Mouse (Mus musculus): ENCODE measurements around the gene Csnk1e. TPM values are rescaled to one million over a fixed set of nuclear protein-coding genes. Genes with fewer than 3 reads are reported as not detected.

Gene Csnk1e
- total RNA-seq, 2 experiments from 2014 or later, result 81.1 to 89.2 TPM

DNA sequence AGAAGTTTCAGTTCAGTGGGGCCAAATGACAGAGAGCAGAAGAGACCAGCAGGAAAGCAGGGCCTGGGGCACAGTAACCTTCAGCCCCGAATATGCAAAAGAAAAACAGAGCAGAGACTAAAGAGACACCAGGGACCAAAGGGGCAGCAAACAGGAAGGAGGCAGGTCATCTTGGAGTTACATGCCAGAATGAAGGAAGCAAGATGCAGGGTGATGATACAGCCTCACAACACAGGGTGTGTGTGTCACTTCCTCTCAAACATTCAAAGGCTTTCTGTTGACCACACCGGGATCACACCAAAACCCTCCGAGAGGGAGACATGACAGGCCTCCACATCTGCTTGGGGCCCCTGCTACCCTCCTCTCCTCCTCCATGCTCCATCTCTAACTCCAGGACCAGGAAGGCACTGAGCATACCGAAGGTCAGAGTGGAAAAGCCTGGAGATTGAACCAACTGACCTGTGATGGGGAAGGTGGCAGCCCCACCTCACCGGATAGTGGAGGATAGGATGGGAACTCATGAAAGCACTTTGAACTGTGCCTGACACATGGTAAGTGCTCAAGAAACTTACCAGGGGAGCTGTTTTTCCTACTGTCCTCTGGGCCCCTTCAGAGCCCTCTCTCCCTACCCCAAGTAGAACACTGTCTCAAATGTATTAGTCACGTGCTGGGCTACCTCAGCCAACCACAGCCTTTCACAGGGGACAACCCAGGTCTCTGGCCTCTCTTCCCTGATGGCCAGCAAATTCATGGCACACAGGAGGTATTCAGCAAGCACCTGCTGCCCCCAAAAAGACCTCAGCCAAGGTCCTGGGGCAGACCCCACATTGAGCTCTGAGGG, 55.0 kb downstream of the Csnk1e start:
- no peak for DNase-seq (ENCODE audit: low spot score in 2 of 2)

DNA sequence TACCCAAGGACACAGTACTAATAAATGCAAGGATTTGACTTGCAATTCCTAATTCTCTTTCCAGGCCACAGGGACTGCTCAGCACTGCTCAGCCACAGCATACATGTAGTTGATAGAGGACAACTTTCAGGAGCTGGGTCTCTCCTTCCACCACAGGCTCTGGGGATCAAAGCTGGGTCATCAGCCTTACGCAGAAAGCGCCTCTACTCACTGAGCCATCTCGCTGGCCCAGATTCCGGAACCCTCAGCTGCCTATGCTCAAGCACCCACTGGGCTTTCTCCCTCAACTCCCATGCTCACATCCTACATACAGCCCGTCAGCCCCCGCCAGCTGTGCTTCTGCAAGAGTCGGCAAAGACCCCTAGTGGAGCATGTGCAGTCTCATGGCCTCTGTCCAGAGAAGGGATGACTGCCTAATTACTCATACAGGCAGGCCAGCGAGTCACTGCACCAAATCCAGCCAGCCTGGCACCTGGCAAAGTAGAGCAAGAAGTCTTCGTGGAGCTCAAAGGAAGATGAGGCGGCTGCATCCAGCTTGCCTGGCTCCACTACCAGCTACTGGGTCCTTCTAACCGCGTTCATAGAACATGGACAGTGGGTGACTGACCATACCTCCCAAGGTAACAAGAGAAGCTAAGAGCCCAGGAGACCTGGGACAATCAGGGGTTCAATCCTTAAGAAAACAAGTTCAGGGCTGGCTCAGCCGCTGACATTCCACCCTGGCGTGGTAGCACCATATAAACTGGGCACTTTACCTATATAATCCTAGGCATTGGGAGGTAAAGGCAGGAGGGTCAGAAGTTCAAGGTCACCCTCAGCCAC, 55.9 kb downstream of the Csnk1e start:
- DNase-seq (ENCODE audit: low spot score in 2 of 2), result no peak

DNA sequence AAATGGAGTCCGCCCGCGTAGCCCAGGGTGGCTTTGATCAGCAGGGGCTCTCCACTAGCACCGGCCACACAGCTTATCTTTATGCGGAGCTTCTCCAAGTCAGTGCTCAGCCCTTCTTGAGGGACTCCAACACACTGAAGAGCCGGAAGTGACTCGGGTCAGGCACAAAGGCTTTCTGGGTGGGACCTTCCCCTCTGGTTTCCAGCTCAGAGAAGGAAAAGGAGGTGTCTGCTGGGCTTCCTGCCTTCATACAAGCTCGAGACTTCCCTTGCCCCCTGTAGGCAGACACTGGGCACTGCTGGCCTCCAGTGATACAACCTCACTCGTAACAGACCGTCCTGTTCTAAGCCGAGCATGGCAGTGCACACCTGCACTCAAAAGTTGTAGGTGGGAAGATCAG, 58.6 kb downstream of the Csnk1e start:
- DNase-seq (ENCODE audit: low spot score in 2 of 2), result no peak

GRCm38 (mm10) chr15:79395281-79395680, 60.1 kb downstream of the Csnk1e start:
- DNase-seq (ENCODE audit: low spot score in 2 of 2), result no peak

- no peak for DNase-seq (ENCODE audit: low spot score in 2 of 2)
These were observed 60.5 kb downstream of the Csnk1e start for GRCm38 (mm10) chr15:79394842-79395241.

GRCm38 (mm10) chr15:79393101-79393500, 62.3 kb downstream of the Csnk1e start:
- no peak for DNase-seq (ENCODE audit: low spot score in 2 of 2)

GRCm38 (mm10) chr15:79392527-79392926, 62.8 kb downstream of the Csnk1e start:
- no peak for DNase-seq (ENCODE audit: low spot score in 2 of 2)

DNA sequence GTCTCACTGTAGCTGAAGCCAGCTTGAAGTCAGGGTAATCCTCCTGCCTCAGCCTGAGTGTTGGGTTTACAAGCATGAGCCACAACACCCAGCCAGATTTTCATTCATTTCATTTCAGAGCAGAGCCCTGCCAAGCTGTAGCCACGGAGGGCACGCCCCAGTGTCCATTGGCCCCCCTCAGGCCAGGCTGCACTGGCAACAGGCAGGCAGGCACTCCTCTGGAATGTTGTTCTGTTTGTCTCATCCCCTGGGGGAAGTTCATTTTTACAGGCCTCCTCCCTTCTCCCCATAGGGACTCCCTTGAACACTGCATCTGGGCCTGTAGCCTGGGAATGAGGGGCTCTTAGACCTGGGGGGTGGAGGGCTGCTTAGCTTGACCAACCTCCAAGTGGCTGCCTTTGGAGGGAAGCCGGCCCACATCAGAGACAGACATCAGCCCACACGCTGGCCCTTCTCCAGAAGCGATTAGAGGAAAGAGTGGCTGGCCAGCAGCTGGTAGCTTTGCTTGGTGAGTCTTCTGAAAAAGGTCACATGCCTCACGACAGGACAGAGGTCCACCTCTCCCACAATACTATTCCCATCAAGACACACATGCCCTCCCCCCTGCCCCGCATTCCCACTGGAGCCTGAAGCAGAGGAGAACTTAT, 63.8 kb downstream of the Csnk1e start:
- peak; percentile 56 to 70 for DNase-seq (ENCODE audit: low spot score in 2 of 2)

DNA sequence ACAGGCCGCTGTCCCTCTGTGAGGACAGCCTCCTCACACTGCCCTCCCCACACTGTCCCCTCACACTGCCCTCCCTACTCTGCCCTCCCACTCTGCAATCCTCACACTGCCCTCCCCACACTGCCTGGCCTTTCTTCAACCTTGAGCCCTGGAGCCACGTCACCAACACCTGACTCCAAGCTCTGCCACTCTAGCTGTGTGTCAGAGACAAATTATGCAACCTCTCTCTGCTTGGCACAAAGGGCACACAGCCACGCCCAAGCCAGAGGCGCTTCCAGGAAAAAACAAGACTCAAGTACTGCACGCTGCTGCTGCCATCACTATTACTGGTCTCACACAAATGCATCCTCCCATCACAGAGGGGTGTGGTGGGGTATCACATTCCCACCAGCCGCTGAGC, 64.9 kb downstream of the Csnk1e start:
- no peak for DNase-seq (ENCODE audit: low spot score in 2 of 2)

DNA sequence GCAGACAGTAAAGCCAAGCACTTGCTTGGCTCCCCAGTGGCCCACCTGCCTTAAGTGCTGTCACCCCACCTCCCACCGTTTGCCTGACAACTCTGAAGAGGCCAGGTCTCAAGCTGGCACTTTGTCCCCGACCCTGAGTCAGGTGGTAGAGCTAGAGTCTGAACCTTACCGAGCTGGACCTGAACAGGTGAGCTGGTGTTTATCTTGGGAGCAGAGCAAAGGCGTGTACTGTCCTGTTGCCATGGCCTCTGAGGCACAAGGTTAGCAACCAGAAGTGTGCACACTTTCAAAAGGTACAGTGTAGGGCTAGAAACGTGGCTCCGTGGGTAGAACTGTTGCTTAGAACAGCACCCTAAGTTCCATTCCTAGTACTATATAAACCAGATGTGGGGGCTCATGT, 67.2 kb downstream of the Csnk1e start:
- no peak for DNase-seq (ENCODE audit: low spot score in 2 of 2)

- DNase-seq (ENCODE audit: low spot score in 2 of 2), result no peak
These were observed 67.8 kb downstream of the Csnk1e start for GRCm38 (mm10) chr15:79387611-79388010.

DNA sequence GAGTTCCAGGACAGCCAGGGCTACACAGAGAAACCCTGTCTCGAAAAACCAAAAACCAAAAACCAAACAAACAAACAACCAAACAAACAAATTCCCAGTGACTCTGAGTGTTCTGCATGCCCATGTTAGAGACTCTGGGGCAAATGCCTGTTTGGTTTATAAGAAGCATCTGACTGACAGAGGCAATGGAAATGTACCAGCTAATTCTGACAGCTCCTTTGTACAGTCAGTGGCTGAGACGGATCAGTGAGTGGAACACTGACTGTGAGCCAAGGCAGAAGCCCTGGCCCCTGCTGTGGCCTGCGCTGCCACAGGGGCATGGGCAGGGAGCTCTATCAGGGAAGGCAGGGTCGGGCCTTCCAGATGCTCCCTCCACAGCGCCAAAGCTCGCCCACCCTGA, 68.3 kb downstream of the Csnk1e start:
- no peak for DNase-seq (ENCODE audit: low spot score in 2 of 2)

- no peak for DNase-seq (ENCODE audit: low spot score in 2 of 2)
These were observed 73.7 kb downstream of the Csnk1e start for GRCm38 (mm10) chr15:79381644-79382043.

GRCm38 (mm10) chr15:79380468-79381444, 74.6 kb downstream of the Csnk1e start:
- DNase-seq (ENCODE audit: low spot score in 2 of 2), result peak; percentile 57 to 78

DNA sequence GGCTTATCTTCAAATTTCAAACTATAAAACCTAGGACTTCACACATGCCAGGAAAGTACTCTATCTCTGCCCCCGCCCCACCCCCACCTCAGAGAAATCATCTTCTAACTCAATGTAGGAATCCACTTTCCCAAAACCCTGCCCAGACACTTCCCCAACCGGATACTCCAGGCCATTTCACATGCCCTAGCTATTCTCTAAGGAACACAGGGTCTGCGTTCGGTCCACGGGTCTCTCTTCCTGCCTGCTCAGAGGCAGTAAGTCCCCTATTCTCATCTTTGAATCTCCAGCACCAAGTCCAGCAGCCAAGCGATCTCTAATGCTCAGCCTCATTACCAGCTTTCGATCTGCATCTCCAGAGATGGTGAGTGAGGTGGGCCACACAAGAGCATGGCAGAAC, 75.7 kb downstream of the Csnk1e start:
- DNase-seq (ENCODE audit: low spot score in 2 of 2), result no peak

DNA sequence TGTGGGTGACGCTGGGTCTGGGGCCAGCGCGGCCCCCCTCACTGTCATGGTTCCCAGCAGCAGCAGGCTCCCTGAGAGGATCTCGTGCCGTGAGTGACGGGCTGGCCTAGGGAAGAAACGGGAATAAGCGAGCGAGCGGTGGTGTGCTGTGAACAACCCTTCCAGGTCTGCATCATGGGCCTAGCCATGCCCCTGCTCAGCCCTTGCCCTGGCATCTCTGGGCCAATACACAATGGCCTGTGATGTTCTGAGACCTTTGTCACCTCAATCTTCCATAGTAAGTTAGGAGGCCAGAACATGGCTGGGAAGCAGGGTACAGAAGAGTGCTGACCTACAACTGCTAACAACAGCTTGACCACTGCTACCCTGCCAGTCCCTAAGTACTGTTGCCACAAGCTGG, 76.8 kb downstream of the Csnk1e start:
- no peak for DNase-seq (ENCODE audit: low spot score in 2 of 2)

DNA sequence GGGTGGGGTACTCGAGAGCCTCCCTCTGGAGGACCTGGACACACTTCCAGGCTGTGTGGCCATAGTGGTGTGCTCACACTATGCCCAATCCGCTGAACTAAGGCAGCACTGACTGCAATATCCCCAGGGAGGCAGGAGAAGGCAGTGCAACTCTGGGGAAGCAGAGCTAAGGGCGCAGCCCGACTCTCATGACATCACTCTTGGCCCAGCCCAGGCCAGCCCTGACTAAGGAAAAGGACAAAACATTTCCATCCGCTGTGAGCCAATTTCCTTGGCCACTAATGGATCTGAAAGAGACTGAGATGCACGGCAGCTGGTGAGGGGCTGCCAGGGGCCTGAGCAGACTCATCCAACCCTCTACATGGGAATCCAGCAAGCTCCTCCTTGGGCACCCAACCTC, 77.7 kb downstream of the Csnk1e start:
- peak; percentile 48 to 72 for DNase-seq (ENCODE audit: low spot score in 2 of 2)

DNA sequence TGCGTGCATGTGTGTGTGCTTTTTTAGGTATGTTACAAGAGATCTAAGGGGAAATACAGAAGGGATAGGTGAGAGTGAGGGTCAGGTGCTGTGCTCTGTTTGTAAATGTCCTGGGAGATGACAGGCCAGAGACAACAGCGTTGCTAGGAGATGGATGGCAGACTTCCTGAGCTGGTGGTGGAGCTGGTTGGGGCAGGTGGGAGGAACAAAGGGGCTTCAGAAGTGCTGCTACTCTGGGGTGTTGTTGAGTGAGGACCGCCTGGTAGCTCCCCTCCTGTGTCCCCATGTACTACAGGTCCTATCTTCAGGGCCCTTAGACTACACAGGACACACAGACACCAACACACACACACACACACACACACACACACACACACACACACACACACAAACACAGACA, 80.6 kb downstream of the Csnk1e start:
- no peak for DNase-seq (ENCODE audit: low spot score in 2 of 2)

GRCm38 (mm10) chr15:79370281-79370843, 85.0 kb downstream of the Csnk1e start:
- DNase-seq (ENCODE audit: low spot score in 2 of 2), result no peak
